Mouse (Mus musculus) erythroblast, adult 5-6 weeks (primary cell): ENCODE measurements at regions not wholly inside any gene's neighbourhood (a gene's known extent, or its start where the extent isn't known, plus 50 kb on each side); places are given as distances from the start of the nearest gene placed in this dataset.

Source experiments
- ATAC-seq: replicated peaks from 2 replicates; pipeline ENCODE4 v1.8.0; 2016; ENCODE audit warnings: moderate number of reproducible peaks, mild to moderate bottlenecking, moderate TSS enrichment, inconsistent platforms; ENCODE audit not compliant: poor library complexity, low FRiP score, severe bottlenecking

GRCm38 (mm10) chr11:111260691-111261383 lies 194.9 kb downstream of the Kcnj2 start:
- no peak for ATAC-seq

GRCm38 (mm10) chr11:111273651-111274050 lies 207.7 kb downstream of the Kcnj2 start:
- no peak for ATAC-seq

GRCm38 (mm10) chr11:111280769-111281168 lies 214.8 kb downstream of the Kcnj2 start:
- no peak for ATAC-seq

- ATAC-seq: no peak
Observed at GRCm38 (mm10) chr11:111281237-111282160, 215.5 kb downstream of the Kcnj2 start.

GRCm38 (mm10) chr11:111282283-111282682 lies 216.3 kb downstream of the Kcnj2 start:
- no peak for ATAC-seq

GRCm38 (mm10) chr11:111290537-111290936 lies 224.6 kb downstream of the Kcnj2 start:
- no peak for ATAC-seq

GRCm38 (mm10) chr11:111296309-111296721 lies 230.4 kb downstream of the Kcnj2 start:
- ATAC-seq: no peak

GRCm38 (mm10) chr11:111312802-111313201 lies 246.8 kb downstream of the Kcnj2 start:
- ATAC-seq: no peak

GRCm38 (mm10) chr11:111313566-111313965 lies 247.6 kb downstream of the Kcnj2 start:
- ATAC-seq: no peak

GRCm38 (mm10) chr11:111321576-111321975 lies 255.6 kb downstream of the Kcnj2 start:
- ATAC-seq: no peak

- ATAC-seq: no peak
Observed at GRCm38 (mm10) chr11:111324453-111325010, 258.6 kb downstream of the Kcnj2 start.

GRCm38 (mm10) chr11:111326915-111327314 lies 261.0 kb downstream of the Kcnj2 start:
- ATAC-seq: no peak

- no peak for ATAC-seq
Observed at GRCm38 (mm10) chr11:111328258-111328657, 262.3 kb downstream of the Kcnj2 start.

GRCm38 (mm10) chr11:111331592-111331991 lies 265.6 kb downstream of the Kcnj2 start:
- no peak for ATAC-seq

- no peak for ATAC-seq
Observed at GRCm38 (mm10) chr11:111333021-111333420, 267.1 kb downstream of the Kcnj2 start.

- no peak for ATAC-seq
Observed at GRCm38 (mm10) chr11:111347562-111347961, 281.6 kb downstream of the Kcnj2 start.

GRCm38 (mm10) chr11:111350028-111350427 lies 284.1 kb downstream of the Kcnj2 start:
- ATAC-seq: no peak

- no peak for ATAC-seq
Observed at GRCm38 (mm10) chr11:111363363-111363762, 297.4 kb downstream of the Kcnj2 start.

GRCm38 (mm10) chr11:111377165-111377564 lies 311.2 kb downstream of the Kcnj2 start:
- ATAC-seq: no peak

GRCm38 (mm10) chr11:111379842-111380241 lies 313.9 kb downstream of the Kcnj2 start:
- ATAC-seq: no peak

- no peak for ATAC-seq
Observed at GRCm38 (mm10) chr11:111398706-111399105, 332.7 kb downstream of the Kcnj2 start.
